Mouse (Mus musculus): Measurements from ENCODE around the gene Ppp2r2d.

Gene Ppp2r2d

DNA sequence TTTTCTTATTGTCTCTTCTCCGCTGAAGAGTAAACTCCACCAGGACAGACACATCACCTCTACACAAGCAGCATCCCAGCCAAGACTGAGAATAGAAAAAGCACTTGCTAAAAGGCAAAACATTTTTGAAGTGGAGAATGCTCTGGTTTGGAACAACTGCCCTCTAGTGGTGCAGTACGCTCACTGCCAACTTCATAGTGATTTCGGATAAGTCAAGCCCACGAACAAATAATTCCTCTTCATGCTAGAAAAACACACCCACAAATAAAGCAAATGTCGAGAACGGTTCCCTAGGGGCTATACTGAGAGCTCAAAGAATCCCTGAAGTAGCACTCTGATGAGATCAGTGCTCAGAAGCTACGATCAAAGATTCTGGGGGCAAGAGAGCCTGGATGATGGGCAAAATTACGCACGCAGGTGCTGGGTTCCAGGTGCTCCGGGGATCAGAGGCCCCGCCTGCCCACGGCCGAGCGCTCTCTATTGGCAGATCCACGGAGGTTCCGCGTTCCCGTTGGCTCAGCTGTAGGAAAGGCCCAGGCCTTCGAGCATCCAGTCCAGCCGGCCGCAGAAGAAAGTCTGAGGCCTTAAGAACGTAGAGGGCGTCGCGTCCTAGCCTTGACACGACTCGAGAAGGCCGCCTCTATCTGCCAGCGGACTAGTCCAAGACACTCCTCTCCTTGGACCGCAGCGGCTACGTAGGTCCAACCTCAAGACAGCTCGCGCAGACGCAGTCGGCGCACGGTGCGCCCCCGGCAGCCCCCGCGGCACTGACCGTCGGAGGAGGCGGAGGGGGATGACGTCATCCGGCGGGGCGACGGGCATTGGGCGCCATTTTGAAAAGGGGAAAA, at the start of gene Ppp2r2d, which contains the start of gene Mapk1ip1:
TSS of gene Ppp2r2d (plus strand) at position 536 of the 848 bp plus-strand sequence.
TSS of gene Mapk1ip1 (minus strand) at position 730 of the 848 bp plus-strand sequence.
- DNase-seq, result peak; percentile 98 to 99

DNA sequence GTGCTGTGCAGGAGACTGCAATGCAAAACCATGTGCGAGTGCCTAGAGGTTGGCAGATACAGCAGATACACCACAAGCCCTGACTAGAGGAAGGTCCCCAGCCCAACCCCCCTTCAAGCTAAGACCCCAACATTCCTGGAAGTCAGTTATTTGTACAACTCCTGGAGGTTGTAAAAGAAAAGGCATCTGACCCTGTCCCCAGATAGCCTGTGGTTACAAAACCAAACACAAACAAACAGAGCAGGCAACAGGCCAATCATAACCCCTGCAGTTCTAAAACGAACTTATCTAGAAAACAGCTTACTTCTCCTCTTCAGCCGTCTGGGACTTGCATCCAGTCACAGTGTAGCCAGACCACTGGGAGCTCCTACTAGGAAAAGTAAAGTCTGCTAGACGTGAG, 42.5 kb upstream of the Ppp2r2d start:
- DNase-seq, result no peak

DNA sequence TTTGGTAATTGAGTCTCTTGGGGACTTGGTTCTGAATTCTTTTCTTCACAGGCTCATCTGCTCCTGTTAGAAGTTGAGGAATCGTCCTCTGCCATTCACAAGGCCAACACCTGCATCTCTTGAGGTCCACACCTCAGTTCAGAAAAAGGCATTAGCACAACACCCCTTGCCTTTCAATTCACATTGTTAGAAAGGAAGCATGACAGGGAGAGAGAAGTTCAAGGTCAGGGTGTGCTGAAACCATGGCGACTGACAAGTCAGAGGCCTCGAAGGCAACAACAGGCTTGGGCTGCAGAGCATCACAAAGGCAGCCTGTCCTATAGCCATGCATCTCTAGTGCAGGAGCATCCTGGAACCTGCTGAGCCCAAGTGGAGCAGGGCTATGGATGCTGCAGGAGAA, 38.7 kb upstream of the Ppp2r2d start:
- no peak for DNase-seq

DNA sequence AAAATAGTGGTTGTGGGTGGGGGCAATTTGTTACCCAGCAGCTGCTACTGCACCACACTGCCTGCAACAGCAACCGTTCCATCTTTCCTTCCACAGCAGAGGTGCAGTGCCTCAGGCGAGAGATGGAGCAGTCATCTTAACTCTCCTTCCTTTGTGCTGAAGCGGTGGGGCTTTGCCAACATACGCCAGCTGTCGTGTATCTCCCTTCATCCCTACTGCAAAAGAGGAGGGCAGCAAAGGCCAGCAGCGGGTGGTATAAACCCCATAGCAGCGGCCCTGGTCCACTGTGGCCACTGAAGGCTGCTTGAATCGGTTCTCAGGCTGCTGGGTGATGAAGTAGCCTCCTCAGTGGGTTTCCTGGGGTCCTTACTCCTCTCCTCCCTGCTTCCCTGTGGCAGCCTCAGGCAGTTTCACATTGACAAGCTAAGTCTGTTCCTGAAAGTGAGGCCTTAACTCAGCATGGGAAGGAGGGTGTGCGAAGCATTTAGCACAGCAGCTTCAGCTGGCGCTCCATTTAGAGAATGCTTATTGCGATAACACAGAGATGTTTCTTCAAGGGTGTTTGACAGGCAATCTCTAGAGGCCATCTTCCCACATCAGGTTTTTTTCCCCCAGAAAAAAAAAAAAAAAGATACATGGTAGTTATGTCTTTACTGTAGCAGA, 32.5 kb upstream of the Ppp2r2d start:
- no peak for DNase-seq

DNA sequence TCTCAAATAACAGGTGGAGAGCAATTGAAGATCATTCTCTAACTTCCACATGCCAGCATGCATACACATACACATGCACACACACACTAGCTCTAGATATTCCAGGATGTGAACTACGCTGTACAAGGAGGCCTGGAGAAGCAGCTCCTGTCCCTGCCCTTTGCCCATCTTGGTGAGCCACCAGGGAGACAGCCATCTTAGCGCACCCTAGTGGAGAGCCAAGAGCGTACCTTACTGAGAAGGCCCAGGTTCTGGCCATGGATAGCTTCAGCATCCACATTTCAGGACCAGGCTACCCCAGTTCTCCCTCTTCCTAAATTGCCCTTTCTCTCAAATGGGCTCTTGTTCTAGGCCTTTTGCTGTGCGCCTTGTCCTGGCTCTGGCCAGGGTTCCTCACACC, 27.6 kb upstream of the Ppp2r2d start:
- peak in 1 of 2 experiments; percentile 48 for DNase-seq

DNA sequence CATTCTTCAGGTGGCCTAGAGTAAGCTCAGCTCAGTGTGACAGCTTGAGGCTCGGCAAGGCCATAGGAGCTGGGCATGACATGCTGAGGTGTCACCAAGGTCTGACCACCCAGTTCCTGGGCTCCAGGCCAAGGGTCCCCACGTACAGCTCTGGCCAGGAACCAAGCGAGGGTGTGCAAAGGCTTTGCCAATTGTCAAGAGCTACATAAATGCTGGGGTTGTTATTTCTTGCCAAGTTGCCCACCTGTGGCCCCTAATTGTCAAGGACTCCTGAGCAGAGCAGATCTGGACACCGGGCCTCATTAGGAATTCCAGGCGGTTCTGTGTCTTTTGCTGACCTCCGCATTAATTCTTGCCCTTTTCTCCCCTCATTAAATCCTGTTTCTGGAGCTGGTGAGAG, 21.5 kb upstream of the Ppp2r2d start:
- DNase-seq, result no peak

DNA sequence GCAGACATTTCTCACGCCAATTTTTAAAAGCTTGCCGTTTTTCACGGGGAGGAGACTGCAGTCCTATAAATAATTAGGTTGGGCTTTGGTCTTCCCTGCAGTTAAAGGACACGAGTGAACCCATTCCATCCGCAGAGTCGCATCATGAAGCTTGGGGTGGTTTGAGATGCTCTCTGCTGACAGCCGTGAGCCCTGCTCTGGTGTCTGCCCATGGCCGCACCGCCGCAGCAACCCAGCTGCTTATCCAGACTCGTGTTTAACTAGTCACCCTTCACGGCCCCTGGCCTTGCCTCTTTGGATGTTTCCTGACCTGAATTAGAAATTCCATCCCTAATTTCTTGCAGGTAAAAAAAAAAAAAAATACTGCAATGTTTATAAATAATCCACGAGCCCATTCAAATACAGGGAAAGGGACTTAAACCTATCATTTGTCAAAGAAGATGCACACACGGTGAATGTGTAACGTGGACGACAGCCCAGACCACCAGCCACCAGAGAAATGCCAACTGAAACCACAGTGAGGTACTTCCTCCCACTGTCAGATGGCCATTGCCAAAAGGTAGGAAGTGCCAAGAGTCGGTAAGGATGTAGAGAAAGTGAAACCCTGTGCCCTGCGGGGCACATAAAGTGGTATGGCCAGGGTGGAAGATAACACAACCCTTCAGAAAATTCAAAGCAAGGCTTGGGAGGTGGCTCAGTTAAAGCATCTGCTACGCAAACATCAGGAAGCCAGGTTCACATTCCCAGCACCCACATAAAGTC, 20.7 kb upstream of the Ppp2r2d start:
- no peak for DNase-seq

DNA sequence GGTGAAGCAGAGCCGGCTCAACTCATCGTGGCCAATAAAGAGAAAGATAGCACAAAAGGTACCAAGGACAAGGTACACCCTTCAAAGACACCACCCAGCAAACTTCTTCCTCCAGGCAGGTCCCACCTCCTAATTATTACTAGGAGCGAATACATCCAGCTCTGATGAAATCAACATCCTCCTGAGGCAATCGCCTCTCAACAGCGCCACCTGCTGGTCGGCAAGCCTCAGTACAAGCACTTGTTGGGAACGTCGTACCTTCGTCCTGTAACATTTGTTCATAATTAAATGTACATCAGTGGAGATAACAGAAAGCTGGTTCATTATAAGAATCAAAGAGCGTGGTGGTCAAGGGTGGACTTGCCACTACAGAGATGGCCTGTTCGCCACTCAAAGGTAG, 18.1 kb upstream of the Ppp2r2d start:
- peak; percentile 81 to 88 for DNase-seq

DNA sequence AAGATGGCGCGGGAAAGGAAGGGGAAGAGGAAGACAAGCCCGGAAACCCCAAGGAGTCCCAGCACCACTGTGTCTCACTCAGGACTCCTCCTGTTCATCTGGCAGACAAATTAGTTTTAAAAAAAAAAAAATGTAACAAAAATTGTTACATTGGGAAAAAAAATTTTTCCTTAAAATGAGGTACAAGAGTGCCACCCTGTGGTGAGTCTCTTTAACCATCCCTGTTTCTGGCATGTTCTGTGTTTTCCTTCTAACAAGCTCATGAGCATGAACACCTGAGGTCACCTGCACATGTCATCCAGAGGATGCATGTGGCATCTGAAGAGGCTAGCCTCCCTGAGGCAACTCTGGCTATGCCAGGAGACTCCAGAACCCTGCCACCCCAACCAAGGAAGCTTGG, 10.9 kb upstream of the Ppp2r2d start:
- no peak for DNase-seq

DNA sequence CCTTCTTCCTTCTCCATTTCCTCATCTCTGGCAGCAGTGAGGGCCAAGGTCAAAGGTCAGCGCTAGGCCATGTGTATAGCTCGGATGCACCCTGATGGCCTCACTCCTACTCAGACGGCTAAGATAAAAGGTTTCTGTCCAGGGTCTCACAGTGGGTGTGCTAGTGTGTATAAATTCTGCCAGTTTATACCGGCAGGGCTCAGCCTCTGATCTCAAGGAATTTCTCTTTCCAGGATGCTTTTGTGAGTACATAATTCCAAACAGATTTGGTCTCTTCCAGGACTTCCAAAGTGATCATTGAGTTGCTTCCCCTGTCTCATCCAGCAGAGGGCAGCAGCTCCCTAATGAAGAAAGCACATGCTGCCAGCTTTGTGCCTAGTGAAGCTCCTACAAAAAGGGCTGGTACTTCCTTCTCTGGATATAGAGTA, 5.3 kb upstream of the Ppp2r2d start:
- DNase-seq, result peak; percentile 85 to 88

DNA sequence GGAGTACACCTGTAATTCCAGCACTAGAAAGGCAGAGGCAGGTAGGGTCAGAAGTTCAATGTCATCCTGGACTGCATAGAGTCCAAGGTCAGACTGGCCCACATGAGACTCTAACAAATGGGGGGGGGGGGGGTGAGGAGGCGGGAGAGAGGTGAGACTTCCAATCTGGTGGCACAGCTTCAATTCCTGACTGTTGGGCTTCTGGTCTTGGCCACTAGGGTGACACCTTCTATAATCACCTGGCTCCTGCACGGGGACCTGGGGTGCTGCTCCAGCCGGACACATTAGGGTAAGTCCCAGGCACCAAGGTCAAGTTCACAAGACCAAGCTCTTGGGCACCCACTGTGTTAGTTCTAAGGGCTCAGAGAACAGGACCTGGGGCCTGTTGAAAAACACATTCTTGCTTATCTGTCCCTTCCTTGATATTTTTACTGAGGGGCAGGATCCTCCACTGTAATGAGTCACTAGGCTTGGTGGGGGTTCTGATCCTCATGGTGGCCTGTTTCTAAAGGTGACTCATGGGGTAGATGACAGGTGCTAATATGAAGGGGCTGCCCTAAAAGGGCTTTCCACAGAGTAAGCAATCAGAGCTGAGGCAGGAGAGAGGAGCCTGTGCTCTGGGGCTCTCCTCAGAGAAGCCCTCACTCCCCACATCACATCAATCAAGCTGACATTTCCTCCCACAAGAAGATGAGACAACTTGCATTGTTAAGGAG, 4.3 kb upstream of the Ppp2r2d start:
- DNase-seq, result no peak

DNA sequence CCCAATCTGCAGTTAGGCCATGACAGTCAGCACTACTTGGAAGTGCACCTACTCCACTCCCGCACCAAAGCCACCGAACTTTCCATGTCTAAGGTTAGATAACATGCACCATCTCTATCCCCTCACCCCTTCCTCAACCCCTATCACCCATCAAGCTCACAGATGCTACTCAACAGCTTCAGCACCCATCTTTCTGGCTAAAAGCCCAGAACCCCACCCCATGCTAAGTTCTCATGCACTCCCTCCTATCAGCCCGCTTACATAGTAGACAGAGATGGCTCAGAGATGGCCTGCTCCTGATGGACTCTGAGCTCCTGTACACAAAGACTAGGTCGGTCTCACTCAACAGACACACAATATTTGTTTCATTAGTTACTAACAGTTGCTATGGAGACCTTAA, 2.5 kb upstream of the Ppp2r2d start:
- DNase-seq, result no peak

DNA sequence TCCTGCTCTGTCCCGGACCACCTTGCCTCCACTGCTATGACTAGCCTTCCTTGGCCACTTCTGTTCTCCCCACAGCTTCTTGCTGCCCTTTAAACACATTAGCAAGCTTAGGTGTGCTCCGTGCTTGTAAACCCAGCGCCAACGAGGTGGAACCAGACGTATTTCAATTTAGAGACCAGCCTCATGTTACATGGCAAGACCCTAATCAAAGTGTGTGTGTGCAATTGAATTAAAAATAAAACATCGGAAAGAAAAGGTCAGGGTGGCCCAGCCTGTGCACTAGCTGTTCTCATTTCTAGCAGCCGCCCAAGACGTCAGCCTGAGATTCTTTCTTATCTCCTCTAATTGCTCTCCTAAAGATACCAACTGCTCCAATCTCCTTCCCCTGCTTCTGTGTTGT, 768 bp upstream of the Ppp2r2d start:
- no peak for DNase-seq

DNA sequence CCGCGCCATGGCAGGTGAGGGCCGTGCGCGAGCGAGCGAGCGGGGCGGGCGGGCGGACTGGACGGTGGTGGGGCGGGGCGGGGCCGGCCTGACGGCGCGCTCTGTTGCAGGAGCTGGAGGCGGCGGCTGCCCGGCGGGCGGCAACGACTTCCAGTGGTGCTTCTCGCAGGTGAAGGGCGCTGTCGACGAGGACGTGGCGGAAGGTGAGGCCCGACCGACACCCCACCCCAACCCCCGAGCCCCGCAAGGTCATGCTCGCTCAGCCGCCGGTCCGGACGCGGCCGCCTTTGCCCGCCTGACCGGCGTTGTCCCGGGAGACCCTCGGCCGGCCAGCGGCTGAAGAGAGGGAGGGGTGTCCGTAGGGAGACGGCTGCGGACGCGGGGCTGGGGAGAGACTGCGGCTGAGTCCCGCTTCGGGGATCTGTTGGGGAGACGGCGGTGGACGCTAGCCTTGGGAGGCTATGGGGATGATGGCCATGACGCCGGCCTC, 668 bp downstream of the Ppp2r2d start:
- DNase-seq, result no peak

DNA sequence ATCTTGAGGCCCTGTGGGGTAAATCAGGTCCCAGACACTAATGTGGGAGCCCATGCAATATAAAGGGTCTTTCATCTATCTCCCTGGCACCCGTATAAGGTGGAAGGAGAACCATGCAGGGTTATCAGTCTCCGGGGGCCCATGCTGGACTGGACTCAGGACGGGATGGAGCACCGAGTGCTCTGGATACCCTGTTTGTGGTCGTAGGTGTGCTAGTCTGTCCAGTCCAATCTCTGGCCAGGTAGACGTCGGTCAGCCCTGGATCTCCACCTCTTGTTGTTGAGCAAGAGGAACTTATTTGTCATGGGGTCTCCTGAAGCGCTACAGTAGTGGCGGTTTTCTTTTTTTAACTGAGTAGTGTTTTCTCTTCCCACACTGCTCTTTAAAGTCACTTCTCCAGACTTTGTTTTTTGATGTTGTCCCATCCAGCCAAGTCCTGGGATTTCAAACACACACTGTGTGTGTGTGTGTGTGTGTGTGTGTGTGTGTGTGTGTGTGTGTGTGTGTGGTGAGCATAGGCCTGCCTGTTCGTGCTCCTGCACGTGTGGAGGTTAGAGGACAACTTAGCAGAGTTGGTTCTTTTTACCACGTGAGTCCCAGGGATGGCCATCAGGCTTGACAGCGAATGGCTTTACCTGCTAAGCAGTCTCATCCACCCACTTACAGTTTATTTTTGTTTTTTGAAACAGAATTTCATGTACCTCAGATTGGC, 1.6 kb downstream of the Ppp2r2d start:
- DNase-seq, result no peak

DNA sequence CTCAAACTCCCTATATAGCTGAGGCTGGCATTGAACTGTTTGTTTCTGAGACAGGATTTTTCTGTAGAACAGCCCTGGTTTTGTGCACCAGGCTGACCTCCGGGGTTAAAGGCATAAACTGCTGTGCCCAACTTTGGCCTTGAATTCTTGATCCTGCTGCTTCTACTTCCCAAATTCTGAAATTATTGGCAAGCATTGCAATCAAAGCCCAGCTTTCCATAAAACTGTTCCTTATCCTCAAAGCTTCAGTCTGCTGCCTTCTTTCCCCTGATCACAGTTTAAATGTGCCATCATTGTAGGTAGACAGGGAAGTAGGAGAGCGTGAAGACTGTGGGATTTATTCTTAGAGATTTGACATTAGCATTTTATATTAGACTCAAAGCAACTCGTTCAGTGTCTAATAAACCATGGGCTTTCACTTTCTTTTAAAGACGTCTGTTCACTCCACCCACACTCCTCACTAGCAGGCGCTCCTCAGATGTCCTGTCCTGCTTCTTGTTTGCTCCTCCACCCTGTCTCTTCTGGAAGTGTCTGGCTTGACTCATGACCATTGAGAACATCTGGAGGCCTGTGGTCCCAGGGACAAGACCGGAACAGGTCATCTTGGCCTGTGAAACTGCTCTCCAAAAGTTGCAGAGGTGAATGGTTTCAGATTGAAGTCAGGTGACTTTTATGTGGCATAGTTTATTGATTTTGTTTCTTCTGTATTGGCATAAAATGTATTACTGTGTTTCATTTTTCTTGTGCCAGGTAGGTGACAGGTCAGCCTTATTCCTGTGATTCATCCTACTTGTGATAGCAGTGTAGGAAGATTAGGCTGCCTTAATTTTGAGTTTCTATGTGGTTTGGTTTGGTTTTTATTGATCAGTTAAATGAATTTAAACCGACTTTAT, 2.4 kb downstream of the Ppp2r2d start:
- no peak for DNase-seq

DNA sequence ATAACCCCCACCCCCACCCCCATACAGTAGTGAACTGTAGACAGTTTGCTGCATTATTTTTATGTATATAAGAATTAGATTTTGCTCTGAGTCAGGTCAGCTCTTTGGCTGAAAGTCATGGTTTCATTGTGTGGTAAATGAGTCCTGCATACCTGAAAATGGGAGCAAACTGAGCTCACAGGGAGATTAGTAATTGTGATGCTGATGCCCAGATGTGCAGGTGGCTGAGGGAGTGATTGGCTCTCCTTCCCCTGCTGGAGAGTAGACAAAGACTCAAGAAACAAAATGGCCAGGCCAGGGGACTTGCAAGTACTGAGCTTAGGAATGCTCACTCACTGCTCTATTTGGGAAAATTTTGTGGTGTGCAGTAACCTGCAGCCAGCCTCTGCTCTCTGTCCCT, 4.2 kb downstream of the Ppp2r2d start:
- DNase-seq, result no peak

DNA sequence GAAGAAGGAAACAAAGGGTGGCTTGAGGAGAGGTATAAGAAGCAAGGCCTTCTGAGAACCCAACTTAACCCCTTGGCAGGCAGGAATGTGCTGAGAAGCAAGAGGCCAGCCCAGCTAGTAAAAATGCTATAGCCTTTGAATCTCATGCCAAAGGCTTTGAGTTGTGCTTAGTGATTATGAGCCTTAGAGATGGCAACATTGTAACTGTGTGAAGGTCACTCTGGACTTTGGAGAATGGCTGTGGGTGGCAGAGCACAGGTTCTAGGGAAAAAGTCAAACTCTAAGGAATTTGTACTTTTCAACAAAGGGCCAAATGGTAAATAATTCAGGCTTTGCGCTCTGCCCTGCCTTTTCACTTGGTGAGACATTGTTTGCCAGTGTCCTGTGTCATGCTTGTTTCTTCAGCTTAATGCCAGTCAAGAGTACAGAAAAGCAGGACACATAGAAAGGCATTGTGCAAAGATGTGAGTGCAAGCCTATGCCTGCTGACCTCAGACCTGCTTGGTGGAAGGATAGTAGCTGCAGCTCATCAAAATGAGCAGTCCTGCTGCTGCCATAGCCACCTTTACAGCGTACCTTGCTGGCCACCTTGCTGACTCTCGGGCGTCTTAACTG, 7.6 kb downstream of the Ppp2r2d start:
- no peak for DNase-seq

DNA sequence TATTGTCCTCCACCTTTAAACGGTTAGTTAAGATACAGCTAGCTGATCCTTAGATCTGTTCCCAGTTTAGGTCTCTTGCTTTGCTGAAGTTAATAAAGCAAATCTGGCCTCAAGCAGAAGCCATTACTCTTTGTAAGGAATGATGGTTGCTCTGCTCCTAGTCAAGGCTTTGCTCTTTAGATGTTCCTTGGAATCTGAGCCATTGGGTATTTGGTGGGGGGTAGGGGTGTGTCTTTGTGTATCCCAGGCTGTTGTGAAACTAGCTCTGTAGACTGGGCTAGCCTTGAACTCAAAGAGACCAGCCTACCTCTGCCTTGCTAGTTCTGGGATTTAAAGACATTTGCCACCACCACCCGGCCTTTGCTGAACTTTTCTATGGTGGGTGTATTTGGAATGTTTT, 8.3 kb downstream of the Ppp2r2d start:
- DNase-seq, result no peak

DNA sequence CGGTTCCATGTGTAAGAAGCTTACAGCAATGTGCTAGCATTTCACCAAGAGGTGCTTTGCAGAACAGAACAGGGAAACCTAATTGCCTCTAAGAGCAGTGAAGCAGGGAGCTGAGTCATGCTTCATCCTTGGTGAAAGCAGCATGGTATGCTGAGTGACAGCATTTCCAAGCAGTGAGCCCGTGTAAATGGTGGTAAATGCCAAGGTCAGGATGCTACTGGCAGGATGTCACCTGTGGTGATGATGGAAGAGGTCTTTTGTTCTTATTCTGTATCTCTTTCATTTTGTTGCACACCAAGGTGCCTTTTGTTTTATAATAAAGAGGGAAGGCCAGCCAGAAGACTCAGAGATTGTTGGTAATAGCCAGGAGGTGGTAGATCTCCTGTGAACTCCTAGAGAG, 10.8 kb downstream of the Ppp2r2d start:
- DNase-seq, result peak in 1 of 2 experiments; percentile 44
